Mouse (Mus musculus): ENCODE measurements at regions not wholly inside any gene's neighbourhood (a gene's known extent, or its start where the extent isn't known, plus 50 kb on each side); places are given as distances from the start of the nearest gene placed in this dataset.

- TF ChIP-seq POLR2A (IDR thresholded peaks at IDR 0.05; ENCODE audit: borderline replicate concordance, control insufficient read depth, low read depth, low read length) (no peak), CTCF (IDR thresholded peaks at IDR 0.05; ENCODE audit: control insufficient read depth, insufficient read depth, low read length) (no peak)
Observed at GRCm38 (mm10) chr8:89316566-89317175, 272.7 kb upstream of the Sall1 start.

Data from bone marrow, adult 2 months (tissue).